Mouse (Mus musculus) frontal cortex, adult (tissue): ENCODE results near the gene Selenoo.

Experiments
- ATAC-seq: cut with Nextera tagmentation; 2 replicates; pipeline ENCODE4 v1.9.2; 2017; ENCODE audit warnings: mild to moderate bottlenecking, moderate library complexity, mixed read lengths; ENCODE audit not compliant: low TSS enrichment

The Selenoo gene

DNA sequence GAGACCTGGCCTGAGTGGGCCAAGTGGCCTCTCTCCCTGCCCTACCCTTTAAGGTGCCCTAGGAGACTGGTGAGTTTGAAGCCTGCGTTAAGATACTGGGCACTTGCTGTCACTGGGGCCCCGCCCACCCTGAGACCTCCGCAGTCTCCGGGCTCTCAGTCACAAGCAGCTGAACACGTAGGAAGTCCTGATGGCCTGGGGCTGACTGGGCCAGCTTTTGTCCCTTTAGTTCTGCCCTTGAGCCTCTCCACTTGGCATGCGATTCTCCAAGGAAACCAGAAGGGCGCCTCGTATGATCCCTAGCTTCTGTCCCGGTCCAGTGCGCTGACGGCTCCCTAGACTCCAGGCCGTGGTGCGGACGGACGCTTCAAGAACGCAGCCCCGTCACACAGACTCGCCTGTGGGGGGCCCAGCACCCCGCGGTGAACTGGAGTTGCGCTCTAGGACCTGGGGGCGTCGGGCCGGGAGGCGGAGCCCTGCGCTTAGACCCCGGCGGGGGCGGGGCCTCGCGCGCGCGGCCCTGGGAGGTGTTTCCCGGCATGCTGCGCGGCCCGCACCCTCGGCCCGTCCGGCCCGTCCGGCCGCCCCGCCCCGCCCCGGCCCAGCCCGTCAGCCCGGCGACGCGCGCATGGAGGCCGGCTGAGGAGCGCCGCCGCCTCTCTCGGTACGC lies 13.3 kb upstream of the Selenoo start:
- ATAC-seq = peak; percentile 80

DNA sequence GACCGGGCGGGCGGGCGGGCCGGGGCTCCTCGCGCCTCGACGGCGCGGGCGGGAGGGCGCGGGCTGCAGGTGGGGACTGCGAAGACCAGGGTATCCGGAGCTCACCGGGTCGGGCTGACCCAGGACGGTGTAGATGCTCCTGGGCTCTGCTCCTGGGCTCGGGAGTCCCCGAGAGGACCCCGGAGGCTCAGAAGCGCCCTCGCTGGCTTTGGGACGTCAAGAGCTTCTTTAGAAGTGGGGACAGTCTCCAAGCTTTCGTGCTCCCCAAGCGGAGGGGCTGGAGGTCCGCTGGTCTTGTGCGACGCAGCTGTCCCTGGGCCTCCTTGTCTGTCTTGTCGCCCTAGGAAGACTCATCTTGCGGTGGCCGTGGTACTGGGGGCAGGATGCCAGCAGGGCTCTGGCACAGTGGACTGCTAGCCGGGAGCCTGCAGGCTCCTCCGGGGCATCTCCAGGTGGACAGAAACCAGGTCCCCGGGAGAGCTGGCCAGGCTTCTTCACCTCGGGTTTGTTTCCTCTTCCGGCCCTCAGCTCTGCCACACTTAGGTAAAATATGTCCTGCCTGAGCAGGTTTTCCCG lies 12.6 kb upstream of the Selenoo start:
- ATAC-seq = no peak

- no peak for ATAC-seq
These were observed 10.6 kb upstream of the Selenoo start for GRCm38 (mm10) chr15:89078208-89078836.

DNA sequence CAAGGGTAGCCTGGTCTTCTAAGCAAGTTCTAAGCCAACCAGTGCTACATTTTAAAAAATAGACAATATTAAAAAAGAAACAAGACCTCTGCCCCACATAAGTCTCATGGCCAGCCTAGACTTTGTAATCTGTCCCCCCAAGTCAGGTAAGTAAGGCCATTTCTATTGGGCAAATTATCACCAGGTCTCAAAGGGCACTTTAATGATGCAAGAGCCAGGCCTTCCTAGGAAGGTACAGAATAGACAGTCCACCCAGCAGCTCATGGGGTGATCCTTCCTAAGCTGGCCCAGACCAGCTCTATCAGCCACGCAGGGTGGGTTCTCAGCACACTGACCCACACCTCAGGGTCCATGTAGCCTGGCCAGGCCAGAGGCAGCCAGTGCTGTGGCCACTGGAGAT lies 5.0 kb upstream of the Selenoo start:
- ATAC-seq = no peak

- ATAC-seq = no peak
These were observed 4.1 kb upstream of the Selenoo start for GRCm38 (mm10) chr15:89084826-89085225.

DNA sequence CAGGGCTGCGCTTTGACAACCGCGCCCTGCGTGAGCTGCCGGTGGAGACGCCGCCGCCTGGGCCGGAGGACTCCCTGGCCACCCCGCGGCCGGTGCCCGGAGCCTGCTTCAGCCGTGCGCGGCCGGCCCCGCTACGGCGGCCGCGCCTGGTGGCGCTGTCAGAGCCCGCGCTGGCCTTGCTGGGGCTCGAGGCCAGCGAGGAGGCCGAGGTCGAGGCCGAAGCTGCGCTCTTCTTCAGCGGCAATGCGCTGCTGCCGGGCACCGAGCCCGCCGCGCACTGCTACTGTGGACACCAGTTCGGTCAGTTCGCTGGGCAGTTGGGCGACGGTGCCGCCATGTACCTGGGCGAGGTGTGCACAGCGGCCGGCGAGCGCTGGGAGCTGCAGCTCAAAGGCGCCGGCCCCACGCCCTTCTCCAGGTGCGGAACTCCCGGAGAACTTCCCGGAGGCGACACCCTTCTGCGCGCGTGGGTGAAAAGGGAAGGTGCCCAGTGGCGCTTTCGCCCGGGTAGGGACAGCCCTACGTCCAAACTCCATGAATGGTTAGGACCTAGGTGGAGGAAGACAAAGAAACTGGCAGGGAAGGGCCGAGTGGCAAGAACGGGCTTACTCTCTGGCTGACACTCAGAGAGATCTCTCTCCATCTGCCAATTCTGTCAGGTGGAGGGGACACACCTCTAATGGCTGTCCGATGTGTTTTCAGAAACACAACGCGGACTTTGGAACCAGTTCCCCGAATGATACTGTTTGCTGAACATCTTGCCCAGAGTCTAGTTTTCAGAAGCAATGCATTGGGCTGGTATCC lies 566 bp downstream of the Selenoo start:
- peak; percentile 33; the same call in 1 of the 2 replicates for ATAC-seq

- no peak for ATAC-seq
These were observed 1.8 kb downstream of the Selenoo start for GRCm38 (mm10) chr15:89090662-89091061.

- ATAC-seq = no peak
These were observed 3.3 kb downstream of the Selenoo start for GRCm38 (mm10) chr15:89092181-89092580.

- 0 out of 2 replicates have a peak, but pooled peaks have one; percentile 22 for ATAC-seq
These were observed 8.6 kb downstream of the Selenoo start for GRCm38 (mm10) chr15:89097450-89097849.

- ATAC-seq = no peak
These were observed 9.7 kb downstream of the Selenoo start for GRCm38 (mm10) chr15:89098616-89099015.

GRCm38 (mm10) chr15:89100823-89101222 lies 11.9 kb downstream of the Selenoo start:
- ATAC-seq = no peak

DNA sequence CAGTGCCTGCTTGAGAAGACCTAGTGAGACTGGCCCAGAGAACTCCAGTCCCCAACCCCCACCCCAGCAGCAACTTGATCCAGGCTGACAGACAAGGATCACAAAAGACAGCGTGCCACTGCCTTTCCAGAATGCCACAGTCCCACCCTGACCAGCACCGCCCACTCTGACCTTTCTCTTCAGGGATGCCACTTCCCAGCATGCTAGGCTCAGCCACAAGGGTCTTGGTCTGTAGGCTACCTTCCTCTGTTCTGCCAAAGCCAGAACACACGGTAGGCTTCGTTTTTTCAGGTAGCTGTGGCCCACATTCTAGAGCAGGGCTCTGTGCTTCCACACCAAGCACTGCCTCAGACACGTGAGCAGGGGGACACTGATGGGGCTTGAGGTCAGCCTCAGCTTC lies 13.8 kb downstream of the Selenoo start:
- ATAC-seq = no peak

- ATAC-seq = 0 out of 2 replicates have a peak, but pooled peaks have one; percentile 28
These were observed 15.0 kb downstream of the Selenoo start for GRCm38 (mm10) chr15:89103921-89104320.

- peak; percentile 35; the same call in 1 of the 2 replicates for ATAC-seq
These were observed 15.5 kb downstream of the Selenoo start for GRCm38 (mm10) chr15:89104425-89104824.

DNA sequence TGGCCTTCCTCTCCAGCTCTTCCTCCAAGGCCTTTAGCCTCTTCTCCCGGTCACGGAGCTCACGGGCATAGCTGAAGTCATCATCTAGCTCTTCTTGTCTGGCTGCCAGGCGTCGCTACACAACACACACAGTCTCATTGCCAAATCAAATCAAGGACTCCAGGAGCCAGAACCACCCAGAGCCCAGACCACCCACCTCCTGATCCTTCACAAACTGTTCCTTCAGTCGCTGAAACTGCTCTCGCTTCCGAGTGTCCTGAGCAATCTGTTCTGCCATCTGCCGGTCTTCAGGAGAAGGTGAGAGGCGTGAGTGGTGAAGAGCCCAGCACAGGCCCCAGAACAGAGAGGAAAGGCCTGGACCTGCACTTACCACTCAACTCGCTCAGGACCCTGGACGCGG lies 17.2 kb downstream of the Selenoo start:
- ATAC-seq = peak; percentile 38; the same call in 1 of the 2 replicates

GRCm38 (mm10) chr15:89106976-89107375 lies 18.1 kb downstream of the Selenoo start:
- ATAC-seq = no peak

GRCm38 (mm10) chr15:89110147-89110546 lies 21.3 kb downstream of the Selenoo start:
- 0 out of 2 replicates have a peak, but pooled peaks have one; percentile 15 for ATAC-seq

- no peak for ATAC-seq
These were observed 29.1 kb downstream of the Selenoo start for GRCm38 (mm10) chr15:89118007-89118406.

- peak; percentile 77 for ATAC-seq
These were observed 33.9 kb downstream of the Selenoo start, which contains the start of gene Tubgcp6 for GRCm38 (mm10) chr15:89122649-89123366. Tubgcp6 (minus strand) TSS chr15:89123112.

DNA sequence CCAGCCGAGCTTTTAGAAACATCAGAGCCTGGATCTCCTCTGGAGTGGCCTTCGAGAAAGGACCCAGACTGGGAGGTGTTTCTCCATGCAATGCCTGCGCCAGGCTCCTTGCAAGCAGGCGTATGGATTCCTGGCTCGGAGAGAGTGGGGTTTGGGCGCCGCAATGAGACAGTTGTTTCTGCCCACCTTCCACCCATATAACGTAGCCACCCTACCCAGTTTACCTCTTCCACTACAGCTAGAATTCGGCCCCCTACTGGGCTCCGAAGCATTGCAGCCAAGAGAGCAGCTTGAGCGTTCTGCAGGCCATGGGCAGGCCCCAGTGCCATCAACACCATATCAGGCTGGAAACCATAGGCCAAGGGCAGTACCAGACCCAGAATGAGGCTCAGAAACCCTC lies 34.7 kb downstream of the Selenoo start:
- peak; percentile 71 for ATAC-seq

- no peak for ATAC-seq
These were observed 35.4 kb downstream of the Selenoo start for GRCm38 (mm10) chr15:89124312-89124711.
